Mouse (Mus musculus) CH12F3 (cell line): ENCODE measurements around the gene Tmem251.

Experiments used
- in situ Hi-C: fragments of 300-500 bp; cut with MboI; formaldehyde crosslinking; loops from 2 replicates; pipeline ENCODE4 v1.14.3; 2020; ENCODE audit warnings: low sequenced_read_pairs

Tmem251 gene

DNA sequence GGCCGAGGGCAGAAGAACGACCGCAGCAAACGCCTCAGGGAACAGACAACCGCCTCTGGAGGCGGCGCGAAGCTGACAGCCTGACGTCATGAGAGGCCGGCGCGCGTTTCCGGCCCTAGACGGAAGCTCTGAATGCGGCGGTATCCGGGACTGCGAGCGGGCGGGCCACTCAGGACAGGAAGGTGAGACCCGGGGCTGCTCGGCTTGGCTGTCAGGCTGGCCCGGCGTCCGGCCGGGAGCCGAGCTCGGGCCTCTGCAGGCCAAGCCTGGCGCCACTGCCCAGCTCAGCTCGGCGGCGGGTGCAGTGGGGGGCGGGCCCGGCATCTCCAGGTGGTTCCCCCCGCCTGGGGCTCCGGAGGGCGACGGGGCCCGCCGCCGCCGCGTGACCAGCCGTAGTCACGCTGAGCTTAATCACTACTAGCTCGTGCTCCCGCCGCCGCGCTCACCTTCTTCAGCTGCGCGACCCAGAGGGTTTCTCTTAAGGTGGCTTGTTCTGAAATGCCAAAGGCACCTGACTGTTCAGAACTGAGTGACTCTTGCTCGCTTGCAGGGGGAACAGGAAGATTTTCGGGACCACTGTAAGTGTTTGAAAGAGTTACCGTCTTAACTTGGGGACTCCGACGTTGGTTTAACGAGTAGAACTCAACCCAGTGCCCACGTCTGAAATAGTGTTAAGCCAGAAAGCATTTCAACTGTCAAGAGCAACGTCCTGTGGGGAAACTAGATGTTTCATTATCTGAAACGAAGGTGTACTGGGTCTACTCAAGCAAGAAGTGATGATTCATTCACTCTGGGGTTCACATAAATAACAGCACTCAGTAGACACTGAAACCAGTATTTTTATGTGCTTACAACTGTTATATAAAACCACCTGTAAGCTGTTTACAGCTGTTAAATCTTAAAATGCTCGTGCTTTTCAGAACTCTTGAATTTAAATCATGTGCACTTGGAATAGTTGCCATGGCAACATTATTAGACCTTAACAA is at the start of gene Tmem251, which contains the start of gene Moap1:
Gene Tmem251, plus strand, starts transcription at position 174 of the 986 bp plus-strand sequence.
Gene Moap1, minus strand, starts transcription at position 73 of the 986 bp plus-strand sequence.
- in situ Hi-C loops = no loop called here

DNA sequence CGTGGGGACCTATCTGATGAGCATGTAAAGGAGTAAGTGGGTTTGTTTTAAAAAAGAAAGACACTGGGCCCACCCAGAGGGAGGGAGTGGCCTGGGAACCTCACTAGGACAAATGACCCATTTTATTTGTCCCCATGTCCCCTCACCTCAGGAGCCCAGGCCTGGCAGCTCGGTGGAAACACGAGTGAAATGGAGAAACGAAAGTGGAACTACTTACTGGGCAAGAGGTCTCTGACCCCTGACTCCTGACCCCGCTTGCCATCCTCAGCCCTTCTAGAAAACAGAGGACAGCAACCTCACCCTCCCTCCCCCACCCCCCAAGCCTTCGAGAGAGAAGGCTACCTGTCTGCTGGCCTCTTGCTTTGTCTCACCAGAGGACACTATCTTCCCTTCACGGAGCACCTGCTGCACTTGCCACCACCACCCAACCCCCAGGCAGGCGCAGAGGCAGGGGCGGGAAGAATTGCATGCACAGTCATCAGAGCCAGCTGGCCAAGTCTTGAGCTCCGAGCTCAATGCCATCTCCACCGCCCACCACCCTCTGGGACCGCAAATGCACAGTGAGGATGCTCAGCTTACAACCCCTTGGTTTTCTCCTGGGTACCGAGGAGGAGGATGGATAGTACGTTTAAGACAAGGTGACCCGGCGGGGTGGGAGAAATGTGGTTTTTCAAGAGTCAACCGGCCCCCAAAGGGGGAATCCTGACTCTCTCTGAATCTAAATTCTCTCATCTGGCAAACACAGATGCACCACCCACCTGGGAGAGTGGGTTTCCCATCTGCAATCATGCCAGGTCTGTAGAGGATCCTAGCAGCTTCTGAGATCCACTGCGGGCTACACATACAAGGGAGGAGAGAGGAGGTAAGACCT is 48.0 kb upstream of the Tmem251 start:
- in situ Hi-C loops = no loop called here

DNA sequence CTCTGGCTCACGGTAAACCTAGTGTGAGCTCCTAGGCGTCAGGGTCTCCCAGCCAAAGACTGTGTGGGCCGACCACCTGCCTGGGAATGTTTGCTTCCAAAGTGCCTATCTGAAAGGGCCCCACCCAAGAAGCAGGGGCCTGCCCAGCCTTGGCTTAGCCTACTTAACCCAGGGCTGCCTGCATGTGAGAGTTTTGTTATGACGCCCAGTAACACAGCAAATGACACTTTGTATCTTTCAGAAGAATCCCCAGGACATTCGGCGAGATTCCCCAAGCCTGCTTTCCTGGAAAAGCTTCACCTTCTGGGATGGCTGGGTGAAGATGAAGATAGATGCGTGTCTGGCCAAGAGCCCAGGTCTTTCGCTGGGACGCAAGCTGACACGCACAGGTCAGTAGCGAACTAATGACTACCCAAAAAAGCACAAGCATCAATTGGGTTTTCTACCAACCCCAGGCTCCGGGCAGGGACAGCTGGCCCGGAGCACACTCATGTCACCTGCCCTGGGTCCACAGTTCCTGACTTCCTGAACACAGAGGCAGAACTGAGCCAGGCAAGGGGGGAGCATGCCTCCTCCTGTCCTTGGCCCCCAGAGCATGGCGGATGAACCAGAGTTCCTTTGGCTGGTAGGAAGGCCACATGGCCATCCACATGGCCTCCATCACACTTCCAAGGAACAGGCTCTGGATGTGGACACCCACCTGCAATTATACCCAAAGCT is 46.8 kb upstream of the Tmem251 start:
- in situ Hi-C loops = no loop called here

DNA sequence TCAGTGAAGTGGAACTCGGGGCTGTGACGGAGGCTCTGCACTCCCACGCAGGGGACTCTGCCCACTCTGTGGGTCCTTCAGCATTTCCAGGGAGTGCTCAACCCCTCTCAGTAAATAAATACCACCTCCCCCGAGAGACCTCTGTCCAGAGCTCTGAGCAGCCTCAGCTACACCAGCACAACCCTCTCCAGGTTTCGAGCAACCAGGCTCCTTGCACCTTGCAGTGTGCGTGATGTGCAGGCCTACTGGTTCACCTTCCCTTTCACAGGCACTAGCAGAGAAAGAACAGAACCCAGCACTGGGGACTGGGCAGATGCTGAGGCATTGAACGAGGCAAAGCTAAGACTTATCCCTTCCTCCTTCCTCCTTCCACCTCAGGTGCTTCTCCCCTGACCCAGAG is 46.2 kb upstream of the Tmem251 start:
- in situ Hi-C loops = no loop called here

DNA sequence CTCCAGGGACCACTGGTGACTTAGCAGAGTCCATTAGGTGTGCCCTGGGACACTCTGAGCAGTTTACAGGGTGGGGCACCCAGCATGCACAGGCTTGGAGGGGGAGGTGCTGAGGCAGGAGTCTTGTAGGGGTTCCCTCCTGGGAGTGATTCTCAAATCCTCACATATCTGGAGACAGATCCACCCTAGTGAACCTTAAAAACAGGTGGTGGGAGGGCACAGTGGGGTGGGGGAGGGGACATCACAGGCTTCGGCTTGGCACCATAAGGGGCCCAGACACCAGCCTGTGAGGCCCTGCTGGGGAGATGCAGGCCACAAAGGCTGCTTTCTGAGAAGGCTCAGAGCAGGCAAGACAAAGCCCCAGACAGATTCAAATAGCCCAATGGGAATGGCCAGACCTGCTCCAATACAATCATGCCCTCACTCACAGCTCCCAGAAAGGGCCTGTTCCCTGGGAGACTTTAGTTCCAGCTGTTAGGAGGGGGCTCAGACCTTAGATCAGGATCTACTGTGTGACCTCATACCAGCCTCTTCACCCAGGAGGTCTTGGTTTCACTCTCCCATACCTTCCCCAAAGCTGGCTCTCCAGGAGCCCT is 45.4 kb upstream of the Tmem251 start:
- in situ Hi-C loops = no loop called here

DNA sequence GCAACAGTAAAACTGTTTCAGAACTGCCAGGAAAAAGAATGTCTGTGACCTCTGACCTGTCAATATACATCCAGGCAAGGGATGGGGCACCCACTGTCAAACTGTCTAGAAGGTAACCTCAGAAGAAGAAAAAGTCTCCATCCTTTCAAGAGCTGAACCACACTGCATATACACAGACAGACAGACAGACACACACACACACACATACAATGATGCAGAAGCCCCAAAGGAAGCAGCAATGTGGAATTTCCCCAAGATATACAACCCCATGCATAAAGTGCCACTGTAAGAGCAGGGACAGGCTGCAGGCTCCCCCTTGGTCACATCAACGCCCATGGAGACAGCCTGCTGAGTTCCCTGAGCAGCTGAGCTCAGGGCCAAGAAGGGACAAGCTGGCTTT is 44.4 kb upstream of the Tmem251 start:
- in situ Hi-C loops = no loop called here

DNA sequence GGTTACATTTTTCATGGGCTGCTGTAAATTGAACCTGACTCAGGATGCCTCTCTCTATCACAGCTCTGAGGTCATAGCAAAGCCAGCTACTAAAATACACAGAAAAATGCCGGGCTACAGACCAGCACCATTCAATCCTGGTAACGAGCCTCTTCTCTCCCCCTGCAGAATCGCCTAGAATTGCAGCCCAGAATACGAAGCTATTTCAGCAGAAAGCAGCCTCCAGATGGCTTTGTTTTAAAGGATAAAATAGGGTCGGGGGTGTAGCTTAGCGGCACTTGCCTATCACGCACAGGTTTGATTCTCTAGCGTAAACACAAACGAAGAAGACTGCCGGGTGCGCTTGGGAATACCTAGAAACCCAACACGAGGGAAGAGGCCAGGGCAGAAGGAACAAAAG is 43.1 kb upstream of the Tmem251 start:
- in situ Hi-C loops = no loop called here

DNA sequence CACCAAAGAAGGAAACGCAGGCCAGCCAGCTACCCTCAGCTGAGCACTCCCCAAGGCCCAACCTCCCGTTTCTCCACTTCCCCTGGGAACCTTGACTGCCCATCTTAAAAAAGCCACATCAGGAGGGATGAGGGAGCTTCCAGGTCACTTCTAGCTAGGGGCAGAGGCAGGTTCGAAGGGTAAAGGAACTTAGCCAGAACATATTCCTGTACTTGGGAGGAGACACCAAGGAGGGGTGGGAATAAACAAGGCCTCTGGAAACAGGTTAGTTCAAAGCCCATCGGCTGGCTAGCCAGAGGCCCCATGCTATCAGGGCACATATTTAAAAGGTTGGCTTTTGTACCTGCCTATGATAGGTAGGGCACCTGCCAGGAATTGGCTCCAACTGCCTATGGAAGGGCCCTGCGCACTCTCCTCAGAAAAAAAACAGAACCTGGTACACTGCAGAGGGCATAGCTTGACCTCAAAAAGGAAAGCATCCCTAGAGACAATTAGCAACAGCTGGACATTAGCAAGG is 41.8 kb upstream of the Tmem251 start:
- in situ Hi-C loops = no loop called here

- in situ Hi-C loops = no loop called here
These were observed 41.0 kb upstream of the Tmem251 start for GRCm38 (mm10) chr12:102702356-102703110.

- in situ Hi-C loops = no loop called here
These were observed 40.5 kb upstream of the Tmem251 start for GRCm38 (mm10) chr12:102703111-102703412.

GRCm38 (mm10) chr12:102703441-102703840 is 40.1 kb upstream of the Tmem251 start:
- in situ Hi-C loops = no loop called here

DNA sequence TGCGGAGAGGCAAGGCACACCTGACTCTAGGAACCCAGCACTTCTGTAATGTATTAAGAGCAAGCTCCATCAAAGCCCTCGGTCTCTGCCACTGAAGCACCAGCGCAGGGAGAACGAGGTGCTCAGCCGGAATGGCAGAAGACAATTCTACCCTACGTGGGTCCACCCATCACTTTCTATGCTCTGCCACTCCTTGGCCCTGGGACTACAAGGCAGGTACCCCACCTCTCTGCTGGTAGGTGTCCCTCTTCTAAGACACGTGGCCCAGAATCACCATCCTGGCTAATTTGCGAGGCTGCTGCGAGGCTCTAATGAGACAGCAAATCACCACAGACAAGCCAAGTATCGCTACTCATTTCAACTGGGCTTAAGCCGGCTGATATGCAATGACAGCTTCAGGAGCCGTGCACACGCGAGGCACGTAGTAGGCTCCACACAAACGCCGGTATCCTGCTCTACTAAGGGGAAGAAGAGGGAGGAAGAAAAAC is 39.6 kb upstream of the Tmem251 start:
- in situ Hi-C loops = no loop called here

DNA sequence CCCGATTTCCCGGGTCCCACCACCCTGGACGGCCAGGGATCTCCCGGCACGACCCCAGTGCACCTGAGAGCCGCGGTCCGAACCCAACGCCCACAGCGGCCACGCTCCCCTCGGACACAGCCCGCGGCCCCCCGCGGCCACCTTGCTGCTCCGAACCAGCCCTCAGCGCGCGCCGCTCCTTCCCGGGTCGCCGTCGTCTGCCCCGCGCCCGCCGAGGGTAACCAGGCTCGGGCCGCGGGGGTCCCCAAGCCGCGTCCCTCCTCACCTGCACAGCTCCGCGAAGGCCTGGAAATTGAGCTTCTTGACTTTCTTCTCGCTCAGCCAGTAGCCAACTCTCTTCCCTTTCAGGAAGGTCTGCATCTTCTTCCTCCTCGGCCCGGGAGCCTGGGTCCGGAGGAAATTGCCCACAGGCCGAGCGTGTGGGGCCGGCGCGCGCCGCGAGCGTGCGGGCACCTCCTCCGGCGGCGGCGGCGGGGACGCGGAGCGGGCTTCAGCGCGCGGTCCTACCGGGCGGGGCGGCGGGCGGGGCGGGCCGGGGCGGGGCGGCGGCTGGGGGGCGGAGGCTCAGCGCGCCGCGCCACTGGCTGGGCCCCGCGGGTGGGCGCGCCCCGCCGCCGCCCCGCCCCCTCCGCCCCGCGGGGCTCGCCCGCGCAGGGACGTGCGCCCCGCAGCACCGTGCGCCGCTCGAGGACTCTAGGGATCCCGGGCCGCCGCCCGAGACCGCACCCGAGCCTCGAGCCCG is 38.9 kb upstream of the Tmem251 start, which contains the start of gene Itpk1:
Gene Itpk1, minus strand, starts transcription at position 474 of the 742 bp plus-strand sequence.
- in situ Hi-C loops = loop anchor here (5.0 kb wide), 1 partner anchor 127 kb away; no protein-coding TSS in a partner anchor

DNA sequence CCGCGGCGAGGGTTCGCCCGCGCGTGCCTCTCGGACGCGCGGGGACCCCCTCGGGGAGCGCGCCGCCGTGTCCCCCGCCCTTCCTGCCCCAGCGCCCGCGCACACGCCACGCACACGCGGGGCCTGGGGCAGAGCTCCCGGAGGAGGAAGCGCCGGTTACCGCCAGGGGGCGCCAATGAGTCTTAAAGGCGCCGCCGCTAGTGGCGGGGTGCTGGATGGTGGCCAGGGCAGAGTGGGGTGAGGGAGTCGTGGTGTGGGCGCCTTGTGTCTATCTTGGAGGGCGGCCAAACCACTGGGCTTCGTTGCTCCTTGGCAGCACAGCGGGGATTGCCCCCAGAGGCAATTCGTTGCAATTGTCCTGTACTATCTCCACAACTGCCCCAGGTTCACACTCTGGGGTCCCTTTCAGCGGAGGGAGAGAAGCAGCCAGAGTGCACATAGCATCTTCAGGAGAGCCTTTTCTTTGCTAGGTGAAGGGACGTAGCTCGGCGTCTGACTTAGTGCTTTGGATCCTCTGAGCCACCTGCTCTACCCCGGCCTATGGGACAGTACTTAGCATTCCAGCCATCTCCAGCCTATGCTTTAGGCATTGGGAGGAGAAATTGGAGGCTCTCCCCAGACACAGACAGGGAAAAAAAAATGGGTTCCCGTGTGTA is 38.2 kb upstream of the Tmem251 start:
- in situ Hi-C loops = loop anchor here (5.0 kb wide), 1 partner anchor 128 kb away; no protein-coding TSS in a partner anchor

DNA sequence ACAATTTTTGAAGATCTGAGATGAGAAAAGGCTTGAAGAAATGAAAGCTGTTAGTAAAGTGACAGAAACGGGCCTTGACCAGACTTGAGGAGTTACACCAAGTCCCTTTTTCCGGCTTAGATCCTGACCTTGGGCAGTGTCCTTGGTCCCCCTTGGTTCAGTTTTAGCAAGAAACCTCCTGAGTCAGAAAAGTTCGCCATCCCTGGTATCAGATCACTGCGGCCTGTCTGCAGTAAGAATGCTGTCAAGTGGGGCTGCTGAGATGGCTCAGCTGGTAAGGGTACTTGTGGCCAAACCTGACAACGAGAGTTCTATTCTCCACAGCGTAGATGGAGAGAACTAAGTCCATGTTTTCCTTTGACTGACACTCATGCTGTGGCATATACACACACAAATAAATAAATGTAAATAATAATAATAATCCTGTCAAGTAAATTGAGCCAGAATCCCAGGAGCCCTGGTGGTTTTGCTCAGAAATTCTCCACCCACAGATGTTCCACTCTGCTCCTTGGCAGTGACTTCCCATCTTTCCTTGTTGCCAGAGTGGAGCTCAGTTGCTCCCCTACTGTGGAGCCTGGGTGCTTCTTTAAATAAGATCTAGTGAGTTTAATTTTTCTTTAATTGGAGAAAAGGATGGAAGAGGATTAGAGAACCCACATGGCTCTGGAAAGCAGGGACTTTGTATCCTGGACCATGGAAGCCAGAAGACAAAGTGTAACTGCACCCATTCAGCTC is 37.5 kb upstream of the Tmem251 start:
- in situ Hi-C loops = loop anchor here (5.0 kb wide), 1 partner anchor 129 kb away; no protein-coding TSS in a partner anchor

GRCm38 (mm10) chr12:102706833-102707463 is 36.6 kb upstream of the Tmem251 start:
- in situ Hi-C loops = loop anchor here (5.0 kb wide), 1 partner anchor 130 kb away; no protein-coding TSS in a partner anchor

DNA sequence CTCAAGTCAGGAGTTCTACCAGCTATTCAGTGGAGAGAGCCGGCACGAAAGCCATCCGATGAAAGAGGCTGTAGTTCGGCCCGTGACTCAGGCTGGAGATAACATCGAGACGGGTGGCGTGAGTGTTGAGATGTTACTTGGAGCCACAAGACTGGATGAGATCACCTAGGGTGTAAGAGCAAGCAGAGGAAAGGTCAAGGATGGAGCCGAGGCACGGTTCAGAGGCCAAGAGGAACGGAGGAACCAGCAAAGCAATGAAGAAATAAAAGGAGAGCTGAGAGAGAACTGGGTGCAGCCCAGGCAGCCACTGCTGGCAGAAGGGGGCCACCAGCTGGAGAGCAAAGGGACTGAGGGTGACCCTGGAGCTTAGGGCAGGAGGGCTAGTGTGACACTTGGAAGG is 35.3 kb upstream of the Tmem251 start:
- in situ Hi-C loops = loop anchor here (5.0 kb wide), 1 partner anchor 131 kb away; no protein-coding TSS in a partner anchor
